Comparison of ENCODE assay signal across 8 mouse cellular contexts in the genomic region with DNA sequence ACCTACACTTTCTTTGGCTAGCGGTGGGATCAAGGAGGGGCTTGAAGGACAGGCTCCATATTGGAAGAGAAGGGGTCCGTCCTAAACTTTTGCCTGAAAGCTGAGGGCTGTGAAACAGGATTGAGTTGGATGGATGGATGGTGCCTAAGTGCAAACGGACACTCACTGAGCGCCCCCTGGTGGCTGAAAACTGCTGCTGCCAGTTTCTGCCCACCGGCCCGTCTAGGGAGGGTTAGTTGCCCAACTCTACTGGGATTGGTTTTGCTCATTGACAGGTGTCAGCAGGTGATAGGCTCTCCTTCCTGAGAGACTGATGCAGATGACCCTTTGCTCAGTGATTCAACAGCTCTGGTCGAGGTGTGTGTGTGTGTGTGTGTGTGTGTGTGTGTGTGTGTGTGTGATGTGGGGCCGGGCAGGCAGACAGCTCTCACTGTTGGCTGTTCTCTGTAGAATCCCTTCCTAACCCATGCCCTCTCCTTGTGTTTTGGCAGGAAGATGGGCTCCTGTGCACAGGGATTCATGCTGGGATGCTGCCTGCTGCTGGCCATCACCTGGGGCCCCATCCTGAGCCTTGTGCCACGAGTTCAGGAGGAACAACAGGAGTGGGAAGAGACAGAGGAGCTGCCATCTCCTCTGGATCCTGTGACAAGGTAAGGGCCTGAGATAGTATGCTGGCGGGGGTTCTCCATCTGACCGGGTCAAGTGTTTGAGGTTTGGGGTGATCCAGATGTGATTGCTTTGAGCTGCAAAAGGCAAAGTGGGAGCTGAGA. TPM values are rescaled to one million over a fixed set of nuclear protein-coding genes. Genes with fewer than 3 reads are reported as not detected.
DNase-seq lines count a peak whose midpoint lies in the region; ATAC-seq and TF ChIP-seq lines count a peak whose summit lies in the region.

No protein-coding gene starts in this region.

- no peaks in the 10 kb centered on the region for H3K9me3 ChIP-seq in forebrain, embryonic 10.5 days
- no peaks in the 10 kb centered on the region for H3K9me3 ChIP-seq in forebrain, embryonic 13.5 days (replicated peaks)
- H3K9me3 ChIP-seq in heart, embryonic 11.5 days (replicated peaks; ENCODE audit: control insufficient read depth, low read length): no peaks in the 10 kb centered on the region

- H3K36me3 ChIP-seq in forebrain, embryonic 10.5 days (replicated peaks): no peaks in the 10 kb centered on the region
- no peaks in the 10 kb centered on the region for H3K36me3 ChIP-seq in forebrain, embryonic 13.5 days (ENCODE audit: poor library complexity, severe bottlenecking)
- no peaks in the 10 kb centered on the region for H3K36me3 ChIP-seq in C2C12 (ENCODE audit: control insufficient read depth, insufficient read depth)
- H3K36me3 ChIP-seq in heart, embryonic 11.5 days (ENCODE audit: control insufficient read depth, insufficient read depth, low read length): no peaks in the 10 kb centered on the region

- H3K79me3 ChIP-seq in C2C12 (ENCODE audit: low read depth): no peaks in the 10 kb centered on the region

- peaks cover 23% of the 10 kb centered on the region for H3K4me1 ChIP-seq in forebrain, embryonic 10.5 days
- H3K4me1 ChIP-seq in forebrain, embryonic 13.5 days: peaks cover 17% of the 10 kb centered on the region
- peaks cover 11% of the 10 kb centered on the region for H3K4me1 ChIP-seq in heart, embryonic 11.5 days (ENCODE audit: control insufficient read depth, insufficient read depth, low read length)

- H3K27ac ChIP-seq in forebrain, embryonic 10.5 days: no peak overlapping the region
- H3K27ac ChIP-seq in forebrain, embryonic 13.5 days: no peak overlapping the region
- no peak overlapping the region for H3K27ac ChIP-seq in heart, embryonic 11.5 days (ENCODE audit: low read depth, low read length)

- ATAC-seq in forebrain, embryonic 13.5 days: no peak
- peak; percentile 24; the same call in 1 of the 2 replicates for ATAC-seq in heart, embryonic 11.5 days (replicated peaks; ENCODE audit: insufficient number of reproducible peaks, low FRiP score, low TSS enrichment)
- ATAC-seq in megakaryocyte, adult 5-6 weeks (ENCODE audit: poor library complexity, severe bottlenecking): peak; percentile 62

- H3K9ac ChIP-seq in forebrain, embryonic 13.5 days: no peak overlapping the region
- H3K9ac ChIP-seq in heart, embryonic 11.5 days (ENCODE audit: low read depth, low read length): no peak overlapping the region

- 37% methylated on average over 11 of the region's 11 CpGs for WGBS in forebrain, embryonic 10.5 days
- 35% methylated on average over 10 of the region's 11 CpGs for WGBS in forebrain, embryonic 13.5 days
- WGBS in heart, embryonic 11.5 days (ENCODE audit: insufficient replicate concordance): 27% methylated on average over 11 of the region's 11 CpGs

- H3K27me3 ChIP-seq in forebrain, embryonic 10.5 days (ENCODE audit: poor library complexity, severe bottlenecking): peaks cover 12% of the 10 kb centered on the region
- H3K27me3 ChIP-seq in forebrain, embryonic 13.5 days: peaks cover 4% of the 10 kb centered on the region; the same call in 1 of the 2 replicates
- H3K27me3 ChIP-seq in C2C12 (ENCODE audit: control insufficient read depth, insufficient read depth, insufficient read length): peaks cover 24% of the 10 kb centered on the region
- H3K27me3 ChIP-seq in heart, embryonic 11.5 days (ENCODE audit: control insufficient read depth, insufficient read depth, low read length): no peaks in the 10 kb centered on the region; the same call in 1 of the 2 replicates

- H3K4me2 ChIP-seq in forebrain, embryonic 13.5 days: no peak overlapping the region
- H3K4me2 ChIP-seq in heart, embryonic 11.5 days: no peak overlapping the region

- no peak overlapping the region for H3K4me3 ChIP-seq in forebrain, embryonic 10.5 days
- no peak overlapping the region for H3K4me3 ChIP-seq in forebrain, embryonic 13.5 days
- no peak overlapping the region for H3K4me3 ChIP-seq in C2C12 (ENCODE audit: insufficient read depth, poor library complexity, severe bottlenecking)
- H3K4me3 ChIP-seq in heart, embryonic 11.5 days (ENCODE audit: low read depth, low read length): no peak overlapping the region

- no peaks in the 10 kb centered on the region for H3K79me2 ChIP-seq in C2C12 (ENCODE audit: control insufficient read depth, insufficient read depth)

- TF ChIP-seq CTCF in C2C12 (IDR thresholded peaks at IDR 0.05; ENCODE audit: control insufficient read depth, insufficient read depth, insufficient read length): peak; percentile 39

- no peak overlapping the region for H3ac ChIP-seq in C2C12 (ENCODE audit: control insufficient read depth, insufficient read length, low read depth)

- DNase-seq in forebrain, embryonic 10.5 days (ENCODE audit: extremely low spot score, low spot score): peak; percentile 80
- DNase-seq in cerebellum, adult 8-10 months: peak; percentile 66
- peak; percentile 81 to 89 for DNase-seq in kidney, postnatal 25 days
- DNase-seq in testis, postnatal 10 days (ENCODE audit: low spot score): peak; percentile 92

TF ChIP-seq in C2C12, 6 proteins besides CTCF, POLR2A, EP300 and RAD21:
- TF ChIP-seq CEBPB (IDR thresholded peaks at IDR 0.05; ENCODE audit: low read depth): no peak
TF ChIP-seq in C2C12: peak in this region for 0.

RNA-seq across cellular contexts. Expression of a gene that starts 15.4 kb away (rescaled TPM):
- polyA plus RNA-seq in forebrain, embryonic 10.5 days (2016; fragmentation: Nextera tagmentation; extraction: Ambion mirVana): 1.5 and 2.3 TPM in 2 replicates
- 1.6 and 2.0 TPM in 2 replicates for polyA plus RNA-seq in forebrain, embryonic 13.5 days (2015; fragmentation: Nextera tagmentation; extraction: Ambion mirVana)
- polyA plus RNA-seq in C2C12 (2012; fragmentation: generic; extraction: Trizol): 2.0 TPM
- 2.7 and 4.2 TPM in 2 replicates for polyA plus RNA-seq in heart, embryonic 11.5 days (2014; fragmentation: Nextera tagmentation; extraction: Ambion mirVana)
- not detected in 2 replicates for total RNA-seq in megakaryocyte, adult 5-6 weeks (2015)
- not detected in 2 replicates for total RNA-seq in megakaryocyte, adult 5-6 weeks (2017)

RNA-seq across cellular contexts. Expression of a gene that starts 24.5 kb away (rescaled TPM):
- polyA plus RNA-seq in forebrain, embryonic 10.5 days (2016; fragmentation: Nextera tagmentation; extraction: Ambion mirVana): 19.0 and 19.2 TPM in 2 replicates
- 20.2 and 20.3 TPM in 2 replicates for polyA plus RNA-seq in forebrain, embryonic 13.5 days (2015; fragmentation: Nextera tagmentation; extraction: Ambion mirVana)
- polyA plus RNA-seq in C2C12 (2012; fragmentation: generic; extraction: Trizol): 29.7 TPM
- polyA plus RNA-seq in heart, embryonic 11.5 days (2014; fragmentation: Nextera tagmentation; extraction: Ambion mirVana): 16.0 and 17.1 TPM in 2 replicates
- 18.9 and 19.2 TPM in 2 replicates for total RNA-seq in megakaryocyte, adult 5-6 weeks (2015)
- total RNA-seq in megakaryocyte, adult 5-6 weeks (2017): 16.9 and 19.0 TPM in 2 replicates

RNA-seq across cellular contexts. Expression of a gene that starts 33.2 kb away (rescaled TPM):
- polyA plus RNA-seq in forebrain, embryonic 10.5 days (2016; fragmentation: Nextera tagmentation; extraction: Ambion mirVana): 7.1 and 7.9 TPM in 2 replicates
- polyA plus RNA-seq in forebrain, embryonic 13.5 days (2015; fragmentation: Nextera tagmentation; extraction: Ambion mirVana): 4.5 and 5.6 TPM in 2 replicates
- 2.1 TPM for polyA plus RNA-seq in C2C12 (2012; fragmentation: generic; extraction: Trizol)
- polyA plus RNA-seq in heart, embryonic 11.5 days (2014; fragmentation: Nextera tagmentation; extraction: Ambion mirVana): 3.9 and 4.3 TPM in 2 replicates
- 1.3 TPM in 2 replicates for total RNA-seq in megakaryocyte, adult 5-6 weeks (2015)
- 3.7 and 5.5 TPM in 2 replicates for total RNA-seq in megakaryocyte, adult 5-6 weeks (2017)

RNA-seq across cellular contexts. Expression of a gene that starts 41.5 kb away (rescaled TPM):
- polyA plus RNA-seq in forebrain, embryonic 10.5 days (2016; fragmentation: Nextera tagmentation; extraction: Ambion mirVana): 0.47 and 1.0 TPM in 2 replicates
- polyA plus RNA-seq in forebrain, embryonic 13.5 days (2015; fragmentation: Nextera tagmentation; extraction: Ambion mirVana): 1.1 and 1.3 TPM in 2 replicates
- 6.6 TPM for polyA plus RNA-seq in C2C12 (2012; fragmentation: generic; extraction: Trizol)
- polyA plus RNA-seq in heart, embryonic 11.5 days (2014; fragmentation: Nextera tagmentation; extraction: Ambion mirVana): 3.1 and 3.8 TPM in 2 replicates
- 63.8 and 78.5 TPM in 2 replicates for total RNA-seq in megakaryocyte, adult 5-6 weeks (2015)
- 42.1 and 48.1 TPM in 2 replicates for total RNA-seq in megakaryocyte, adult 5-6 weeks (2017)
